Mouse (Mus musculus) retina, embryonic 14.5 days (tissue): ENCODE measurements around the gene Ube2cbp.
A peak's percentile ranks its signal among the peaks of the same experiment; 100 is the strongest.

Experiments
- DNase-seq: peaks from one replicate; pipeline ENCODE4 v3.0.0-alpha.2; 2015; ENCODE audit warnings: low spot score

The Ube2cbp gene

DNA sequence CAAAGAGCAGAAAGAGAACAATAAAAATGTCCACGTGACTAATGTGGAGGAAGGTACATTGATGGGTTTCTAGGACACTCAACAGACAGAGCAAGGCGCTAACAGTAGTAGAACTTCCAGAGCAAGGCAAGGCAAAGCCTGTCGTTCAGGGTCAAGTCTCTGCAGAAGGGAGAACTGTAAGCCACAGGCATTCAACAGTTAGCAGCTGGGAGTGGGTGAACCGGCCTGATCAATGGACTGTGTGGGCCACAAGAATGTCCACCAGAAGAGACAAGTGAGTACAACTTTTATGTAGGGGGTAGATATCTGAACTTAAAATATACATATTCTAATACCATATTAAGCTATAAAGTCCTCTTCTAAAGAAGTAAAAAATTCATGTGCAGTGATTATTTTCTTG, 41.4 kb downstream of the Ube2cbp start:
- DNase-seq = no peak

DNA sequence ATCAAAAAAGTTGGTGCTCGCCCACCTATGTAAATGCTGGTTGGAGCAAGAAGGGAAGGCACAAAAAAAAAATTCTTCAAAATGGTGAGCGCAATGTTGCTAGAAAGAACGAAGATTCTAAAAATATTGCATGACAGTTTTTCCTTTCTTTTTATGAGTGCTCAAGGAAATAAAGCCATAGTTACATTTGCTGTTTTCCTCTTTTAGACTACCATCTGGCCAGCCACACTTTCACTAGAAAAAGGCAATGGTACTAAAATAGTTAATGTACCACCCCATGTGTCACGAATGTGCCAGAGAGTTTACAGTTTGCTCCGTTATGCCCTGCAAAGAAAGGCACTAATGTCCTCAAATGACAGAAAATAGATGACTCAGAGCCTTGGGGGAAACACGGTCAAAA, 45.4 kb downstream of the Ube2cbp start:
- DNase-seq = no peak

DNA sequence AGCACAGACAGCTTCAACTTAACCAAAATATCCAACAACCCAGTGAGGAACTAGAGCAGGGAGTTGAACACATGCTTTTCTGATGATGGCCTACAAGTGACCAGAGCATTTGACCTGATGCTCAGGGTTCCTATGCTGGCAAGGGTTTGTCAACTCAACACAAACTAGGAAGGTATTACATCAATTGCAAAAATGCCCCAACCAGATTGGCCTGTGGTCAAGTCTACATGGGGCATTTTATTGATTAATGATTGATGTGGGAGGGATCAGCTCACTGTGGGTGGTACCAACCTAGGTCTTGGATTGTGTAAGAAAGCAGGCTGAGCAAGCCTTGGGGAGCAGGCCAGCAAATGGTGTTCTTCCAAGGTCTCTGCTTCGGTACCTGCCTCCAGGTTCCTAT, 46.8 kb downstream of the Ube2cbp start:
- no peak for DNase-seq

DNA sequence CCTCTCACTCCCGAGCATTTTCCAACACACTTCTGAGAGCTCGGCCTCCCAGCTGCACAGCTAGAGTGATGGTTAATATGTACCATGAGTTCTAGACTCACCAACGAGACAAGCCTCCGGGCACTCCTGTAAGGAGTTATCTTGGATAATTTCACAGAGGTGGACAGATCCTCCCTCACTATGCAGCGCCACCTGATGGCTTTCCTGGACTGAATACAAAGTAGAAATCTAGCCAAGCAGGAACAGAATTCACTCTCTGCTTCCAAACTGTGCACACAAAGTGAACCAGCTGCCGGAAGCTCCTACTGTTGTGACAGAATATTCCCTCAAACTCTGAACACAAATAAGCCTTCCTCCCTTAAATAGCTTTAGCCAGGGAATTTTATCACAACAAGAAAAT, 69.0 kb downstream of the Ube2cbp start:
- peak; percentile 5 for DNase-seq

DNA sequence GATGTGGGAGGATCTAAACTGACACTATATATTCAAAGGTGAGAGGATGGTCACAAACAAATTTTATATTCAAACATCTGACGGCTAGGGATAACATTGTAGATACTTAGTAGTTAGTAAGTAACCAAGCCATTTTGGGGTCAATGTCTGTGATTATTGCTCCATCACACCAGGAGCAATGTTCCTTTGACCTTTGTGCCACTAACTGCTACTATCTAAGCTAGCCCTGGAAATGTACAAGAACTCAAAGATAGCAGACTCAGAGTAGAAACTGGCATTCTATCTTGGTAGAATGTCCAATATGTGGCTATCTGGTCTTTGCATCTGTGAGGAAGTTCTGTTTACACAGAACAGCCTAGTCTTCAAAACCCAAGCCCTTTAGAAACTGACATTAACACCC, 69.7 kb downstream of the Ube2cbp start:
- DNase-seq = no peak

DNA sequence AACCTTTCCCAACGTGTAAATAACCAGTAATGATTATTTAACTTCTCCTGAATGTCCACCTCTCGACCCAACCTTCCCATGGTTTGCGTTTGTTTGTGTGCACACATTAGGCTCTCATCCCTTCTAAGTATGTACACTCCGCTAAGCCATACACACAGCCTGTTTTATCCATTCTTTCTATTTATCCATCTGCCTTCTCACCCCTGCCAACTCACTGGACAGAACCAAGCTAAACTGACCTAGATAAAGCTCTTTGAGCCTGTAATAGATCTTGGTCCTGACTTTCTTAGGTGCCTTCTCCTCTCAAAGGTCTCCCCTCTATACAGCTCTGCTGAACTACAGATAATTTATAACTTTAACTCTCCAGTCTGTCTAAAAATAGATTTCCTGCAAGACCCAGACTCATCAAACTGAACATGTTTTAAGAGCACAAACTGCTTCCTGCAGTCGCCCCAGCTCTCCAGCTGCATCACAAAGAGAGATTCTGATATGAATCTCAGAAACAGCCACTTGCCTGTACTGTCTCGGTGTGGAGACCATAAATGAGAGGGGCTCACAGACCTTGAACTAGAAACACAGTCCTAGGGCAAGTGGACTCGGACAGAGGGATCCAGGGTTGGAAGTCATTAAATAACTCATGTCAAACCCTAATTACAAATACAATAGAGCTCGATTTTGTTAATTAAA, 71.0 kb downstream of the Ube2cbp start:
- DNase-seq = peak; percentile 8

DNA sequence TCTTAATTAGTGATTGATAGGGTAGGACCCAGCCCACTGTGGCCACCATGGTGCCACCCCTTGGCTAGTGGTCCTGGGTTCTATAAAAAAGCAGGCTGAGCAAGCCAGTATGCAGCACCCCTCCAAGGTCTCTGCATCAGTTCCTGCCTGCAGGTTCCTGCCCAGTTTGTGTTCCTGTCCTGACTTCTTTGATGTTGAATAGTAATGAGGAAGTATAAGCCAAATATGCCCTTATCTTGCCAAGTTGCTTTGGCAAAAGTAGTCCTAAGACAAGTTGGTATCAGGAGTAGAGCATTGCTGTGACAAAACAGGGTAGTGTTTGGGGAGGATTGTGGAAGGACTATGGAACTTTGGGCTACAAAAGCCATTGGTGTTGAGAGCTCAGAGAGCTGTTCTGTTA, 73.3 kb downstream of the Ube2cbp start:
- no peak for DNase-seq

DNA sequence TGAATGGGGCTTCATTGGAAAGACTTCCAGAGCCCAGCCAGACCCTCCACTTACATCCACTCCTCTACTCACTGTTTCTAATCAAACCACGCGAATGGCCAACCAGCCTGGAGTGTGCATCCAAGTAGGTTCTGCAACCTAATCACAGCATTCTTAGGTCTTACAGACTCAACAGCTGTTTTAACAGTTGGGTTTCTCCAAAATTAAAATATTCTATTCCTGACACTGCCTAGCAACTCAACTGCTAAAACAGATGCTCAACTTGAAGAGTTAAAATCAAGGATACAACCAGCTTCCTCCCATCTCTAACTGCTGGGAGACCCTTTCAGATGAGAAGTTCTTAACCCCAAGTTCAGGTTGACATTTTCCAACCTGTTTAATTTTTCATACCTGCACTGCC, 74.0 kb downstream of the Ube2cbp start:
- DNase-seq = no peak

DNA sequence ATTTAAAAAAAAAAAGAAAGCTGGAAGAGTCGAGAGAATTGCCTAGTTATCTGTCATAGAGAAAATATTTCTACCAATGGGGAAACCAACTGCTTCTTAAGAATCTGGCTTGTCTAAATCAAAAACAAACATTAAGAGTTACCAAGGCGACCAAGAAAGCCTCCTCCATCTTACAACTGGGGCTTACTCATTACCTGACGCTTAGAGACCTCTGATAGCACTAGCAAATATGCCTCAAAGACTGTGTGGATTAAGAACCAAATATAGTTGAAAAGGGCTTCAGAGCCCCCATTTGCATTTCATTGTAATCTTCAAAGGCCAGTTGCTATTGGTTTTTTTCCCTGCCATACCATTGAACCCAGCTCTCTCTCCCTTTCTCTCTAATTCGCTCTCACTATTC, 76.2 kb downstream of the Ube2cbp start:
- no peak for DNase-seq

DNA sequence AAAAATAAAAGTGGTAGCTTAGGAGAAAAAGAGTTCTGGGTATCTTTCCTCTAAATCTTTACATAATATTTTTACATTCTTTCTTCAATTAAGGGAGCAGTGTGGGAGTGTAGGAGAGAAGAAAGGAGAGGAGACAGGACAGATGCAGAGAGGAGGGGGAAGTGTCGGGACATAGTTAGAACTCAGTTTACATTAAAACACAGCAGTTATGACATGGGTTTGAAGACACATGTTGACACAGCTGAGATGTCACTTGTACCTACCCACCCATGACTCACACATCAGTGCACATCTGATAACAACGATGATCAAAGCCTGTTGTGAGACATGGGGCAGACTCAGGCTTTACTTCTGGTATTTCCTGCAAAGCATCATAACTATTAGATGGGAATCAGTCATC, 87.8 kb downstream of the Ube2cbp start:
- DNase-seq = no peak

DNA sequence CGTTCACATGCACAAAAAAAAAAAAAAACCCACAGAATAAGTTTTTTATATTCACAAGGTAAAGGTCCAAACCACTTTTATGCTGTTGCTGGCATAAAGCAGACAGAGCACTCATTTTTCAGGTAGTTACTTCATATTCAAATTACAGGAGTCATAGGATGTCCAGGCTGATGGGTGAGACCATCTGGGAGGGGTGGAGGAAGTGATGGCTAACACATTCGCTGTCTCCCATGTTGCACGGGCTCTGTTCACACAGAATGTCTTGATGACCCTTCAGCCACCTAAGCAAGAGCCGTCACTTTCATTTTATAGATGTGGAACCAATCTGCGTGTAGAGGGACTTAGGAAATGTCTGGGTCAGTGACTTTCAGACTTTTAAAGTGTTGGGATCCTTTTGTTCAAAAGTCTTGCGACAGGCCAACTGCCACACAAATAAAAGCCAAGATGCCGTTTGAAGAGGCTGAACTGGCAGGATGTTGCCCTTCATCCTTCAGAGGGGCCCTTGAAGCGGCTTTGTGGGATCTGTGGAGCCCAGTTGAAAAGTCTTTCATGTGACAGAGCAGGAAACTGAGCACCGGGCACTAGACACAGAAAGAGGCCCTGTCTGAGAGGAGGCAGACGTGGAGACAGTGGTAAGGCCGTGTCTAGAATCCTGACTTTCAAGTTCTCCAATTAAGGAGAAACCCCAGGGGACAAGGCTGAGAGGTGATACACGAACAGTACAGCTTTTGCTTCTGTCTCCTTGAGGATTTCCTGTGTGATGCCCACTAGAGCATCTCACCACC, 91.8 kb downstream of the Ube2cbp start:
- DNase-seq = no peak

DNA sequence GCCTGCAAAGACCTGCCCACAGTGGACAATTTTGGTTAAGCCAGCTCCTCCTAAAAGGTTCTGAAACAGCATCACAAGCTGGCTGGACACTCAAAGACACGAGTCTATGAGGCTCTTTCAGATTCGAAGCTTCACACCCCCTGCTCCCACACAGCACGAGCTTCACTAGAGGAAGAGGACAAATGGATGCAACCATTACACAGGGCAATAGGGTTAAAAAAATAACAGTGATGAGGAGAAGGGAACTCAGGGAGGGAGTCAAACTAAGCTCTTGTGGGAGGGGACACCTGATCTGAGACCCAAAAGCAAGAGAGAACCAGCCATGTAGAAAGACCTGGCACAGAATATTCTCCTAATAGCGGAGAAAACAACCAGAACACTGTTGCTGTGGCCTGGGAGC, 95.5 kb downstream of the Ube2cbp start:
- DNase-seq = no peak

DNA sequence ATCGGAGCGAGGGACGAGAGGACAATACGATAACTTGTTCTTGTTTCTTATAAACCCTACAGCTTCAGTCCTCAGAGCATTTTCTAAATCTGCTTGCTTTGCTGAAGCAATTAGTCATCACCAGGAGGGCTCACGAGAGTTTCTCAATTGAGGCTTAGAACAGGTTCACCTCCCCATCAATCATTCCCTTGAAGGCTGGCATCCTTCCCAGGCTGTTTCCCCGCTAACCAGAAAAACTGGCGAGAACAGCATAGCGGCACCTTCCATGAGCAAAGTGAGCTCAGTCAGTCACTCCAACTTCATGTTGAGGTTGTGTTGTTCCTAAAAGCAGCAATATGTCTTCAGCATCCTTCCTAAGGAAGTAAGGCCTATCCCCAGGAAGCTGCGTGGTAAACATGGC, 104.2 kb downstream of the Ube2cbp start:
- DNase-seq = no peak

DNA sequence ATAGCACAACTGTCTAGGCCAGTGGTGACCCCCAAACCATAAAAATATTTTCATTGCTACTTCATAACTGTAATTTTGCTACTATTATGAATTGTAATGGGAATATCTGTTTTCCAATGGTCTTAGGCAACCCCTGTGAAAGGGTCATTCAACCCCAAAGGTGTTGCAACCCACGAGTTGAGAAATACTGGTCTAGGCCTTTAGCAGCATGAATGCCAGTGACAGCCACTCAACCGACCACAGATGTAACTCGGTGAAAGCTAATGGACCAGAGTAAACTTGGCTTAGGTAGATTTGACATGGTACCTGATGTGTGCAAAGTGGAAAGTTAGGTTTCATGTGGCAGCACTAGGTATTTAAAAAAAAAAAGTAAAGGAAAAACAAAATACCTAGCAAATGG, 108.9 kb downstream of the Ube2cbp start:
- no peak for DNase-seq

DNA sequence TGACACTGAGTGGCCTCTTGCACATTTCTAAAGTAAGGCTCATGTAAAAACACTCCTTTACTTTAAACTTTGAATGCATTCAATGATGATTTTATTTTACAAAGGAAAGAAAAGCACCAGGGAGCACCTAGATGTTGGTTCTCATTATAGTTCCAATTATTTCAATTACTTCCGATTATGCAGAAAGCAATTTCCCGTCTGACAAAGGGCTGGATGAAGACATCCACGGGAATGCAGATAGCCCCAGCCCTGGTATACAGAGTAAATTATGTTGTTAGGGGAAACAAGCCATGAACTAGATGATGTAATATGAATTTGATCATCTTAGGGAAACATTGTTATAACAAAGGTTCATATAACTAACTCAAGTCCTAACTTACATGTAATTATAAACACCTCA, 113.3 kb downstream of the Ube2cbp start:
- peak; percentile 66 for DNase-seq

DNA sequence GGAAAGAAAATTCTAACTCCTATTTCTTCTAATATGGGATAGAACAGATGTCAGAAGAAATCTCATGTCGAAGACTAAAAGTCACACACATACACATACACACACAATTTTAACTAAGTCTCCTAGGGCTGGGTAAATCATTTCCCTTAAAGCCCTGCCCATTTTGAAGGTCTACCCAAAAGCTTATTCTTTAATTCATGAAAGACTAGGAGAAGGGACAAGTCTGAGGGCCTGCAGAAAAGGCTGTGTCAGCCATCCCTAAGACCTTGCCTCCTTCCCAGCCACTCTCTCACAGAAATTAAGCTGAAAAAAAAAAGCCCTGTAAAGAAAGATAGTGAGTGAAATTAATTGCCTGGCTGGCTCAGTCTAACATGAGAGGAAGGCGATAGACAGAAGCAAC, 128.0 kb downstream of the Ube2cbp start:
- no peak for DNase-seq

DNA sequence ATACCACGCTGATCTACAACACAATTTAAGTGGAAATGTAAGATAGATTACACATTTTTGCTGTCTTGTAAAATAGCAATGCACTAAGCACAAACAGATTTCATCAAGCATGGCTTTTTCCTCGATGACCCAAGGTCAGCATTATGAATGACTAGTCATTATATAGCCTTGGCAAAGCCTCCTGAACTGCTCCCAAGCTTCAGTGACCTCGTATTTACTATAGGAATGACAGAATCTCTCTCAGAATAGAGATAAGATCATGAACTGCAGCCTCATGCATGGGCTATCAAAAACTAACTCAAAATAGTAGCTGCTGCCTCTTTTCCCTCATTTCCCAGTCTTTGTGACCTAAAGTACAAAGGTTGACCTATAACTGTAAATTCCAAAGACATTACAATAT, 128.4 kb downstream of the Ube2cbp start:
- DNase-seq = no peak

DNA sequence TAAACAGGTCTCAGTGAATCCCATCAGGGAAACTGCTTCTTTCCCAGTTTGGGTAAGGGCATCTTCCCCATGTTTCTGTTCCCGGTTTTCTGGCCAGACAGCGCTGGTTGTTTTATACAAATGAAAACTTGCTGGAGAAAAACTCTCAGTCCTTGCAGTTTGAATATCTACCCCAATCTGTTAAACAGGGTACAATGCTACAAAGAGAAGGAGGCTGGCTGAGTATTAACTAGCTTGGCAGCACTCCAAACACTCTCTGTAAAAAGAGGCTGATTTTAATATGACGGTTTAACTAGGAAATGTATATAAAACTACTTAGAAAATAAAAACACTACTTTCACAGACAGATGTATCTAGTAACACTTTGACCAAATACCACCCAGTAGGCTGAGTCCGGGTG, 129.2 kb downstream of the Ube2cbp start:
- DNase-seq = no peak

DNA sequence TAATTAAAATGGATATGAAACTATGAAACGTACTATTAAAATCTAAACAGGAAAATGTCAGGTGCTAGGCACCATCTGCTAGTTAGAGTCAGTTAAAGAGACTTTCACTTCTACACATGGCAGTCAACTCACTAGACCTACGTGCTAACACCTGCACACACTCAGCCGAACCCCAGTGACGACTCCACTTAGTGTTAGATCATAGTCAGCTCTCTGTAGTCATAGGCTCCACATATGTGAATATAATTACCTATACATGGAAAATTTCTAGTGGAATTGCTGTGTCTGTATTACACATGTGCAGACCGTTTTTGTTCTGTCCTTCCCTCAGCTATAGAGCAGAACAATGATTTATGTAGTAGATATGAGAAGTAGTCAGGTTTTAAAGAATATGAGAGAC, 130.4 kb downstream of the Ube2cbp start:
- no peak for DNase-seq

DNA sequence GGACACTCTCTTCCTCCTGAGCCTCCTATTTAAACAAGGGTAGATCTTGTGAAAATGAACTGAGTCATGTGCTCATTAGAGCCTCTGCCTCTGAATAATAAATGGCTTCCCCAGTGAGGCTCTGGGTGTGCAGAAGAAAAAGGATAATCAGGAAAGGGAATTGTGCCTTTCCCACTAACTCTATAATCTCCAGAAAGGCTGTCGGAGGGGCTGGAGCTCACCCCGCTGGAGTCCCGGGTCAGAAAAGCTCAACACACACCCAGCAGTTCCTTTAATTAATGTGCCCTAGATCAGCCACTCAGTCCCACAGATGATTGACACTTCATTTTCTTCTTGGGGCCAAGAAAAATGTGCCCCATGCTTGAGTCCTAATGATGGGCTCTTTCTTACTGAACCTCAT, 134.2 kb downstream of the Ube2cbp start:
- DNase-seq = peak; percentile 39

DNA sequence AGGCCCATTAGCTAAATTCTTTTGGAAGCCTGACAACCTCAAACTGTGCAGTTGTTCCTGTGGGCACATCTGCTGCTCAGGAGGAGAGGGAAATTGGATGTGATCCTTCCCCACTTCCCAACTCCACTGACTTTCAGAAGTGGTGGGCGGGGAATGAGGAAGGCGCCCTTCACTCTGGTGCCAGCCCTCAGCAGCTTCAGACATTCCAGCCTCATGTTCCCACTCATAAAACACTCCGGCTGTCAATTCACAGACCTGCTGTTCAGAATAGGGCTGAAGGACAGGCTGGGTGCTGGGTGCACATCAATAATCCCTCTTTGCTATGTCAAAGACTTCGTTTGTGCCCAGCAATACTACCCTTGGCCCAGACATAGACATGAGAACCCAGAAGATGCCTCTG, 136.5 kb downstream of the Ube2cbp start:
- DNase-seq = no peak

DNA sequence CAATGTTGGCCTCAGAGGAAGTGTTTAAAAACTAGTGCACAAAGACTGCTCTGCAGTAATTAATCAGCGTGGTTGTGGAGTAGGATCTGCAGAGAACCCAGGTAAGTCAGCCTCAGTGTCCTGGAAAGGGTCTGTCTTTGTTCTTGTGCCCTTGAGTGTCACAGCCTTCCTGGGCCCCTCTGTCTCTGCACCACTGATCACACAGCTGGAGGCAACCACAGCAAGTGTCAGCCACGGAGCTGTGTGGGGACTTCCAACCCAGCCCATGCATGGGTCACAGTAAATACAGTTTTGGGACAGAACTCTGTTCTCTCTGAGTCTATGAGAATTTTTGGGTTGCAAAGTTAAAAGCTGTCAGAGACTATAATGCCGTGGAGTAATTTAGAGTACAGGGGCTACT, 137.4 kb downstream of the Ube2cbp start:
- no peak for DNase-seq

DNA sequence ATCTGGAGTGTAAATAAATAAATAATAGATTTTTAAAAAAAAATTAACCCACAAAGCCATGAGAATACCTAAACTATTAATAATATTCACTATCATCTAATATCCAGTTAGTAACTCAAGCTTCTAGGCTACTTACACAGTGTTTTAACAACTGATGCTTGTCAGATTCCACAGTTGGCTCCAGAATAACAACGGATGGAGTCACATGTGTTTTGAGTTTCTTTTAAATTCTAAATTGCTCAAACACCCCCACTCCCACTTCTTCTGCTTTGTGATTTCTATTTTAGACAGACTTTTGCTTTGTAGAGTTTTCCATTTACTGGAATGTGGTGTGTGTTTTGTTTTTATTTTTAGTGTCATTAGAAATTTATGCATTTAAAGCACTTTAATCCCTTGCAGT, 140.0 kb downstream of the Ube2cbp start:
- DNase-seq = no peak
